Mouse (Mus musculus): ENCODE data around the gene Hephl1. TPM values are rescaled to one million over a fixed set of nuclear protein-coding genes. Genes with fewer than 3 reads are reported as not detected.

The Hephl1 gene
- total and polyA plus RNA-seq, 3 experiments, result not detected

- H3K36me3 ChIP-seq (ENCODE audit: control insufficient read depth in 1 of 2, insufficient read depth in 2 of 2, low read length in 2 of 2), result no peaks in the 10 kb centered on the region; a peak in 1 of 4 replicates
- H3K4me1 ChIP-seq (ENCODE audit: control insufficient read depth in 1 of 2, insufficient read depth in 2 of 2, low read length in 2 of 2), result peaks cover 0 to 7% of the 10 kb centered on the region in 2 experiments; a peak in 2 of 4 replicates
Measured at GRCm38 (mm10) chr9:15021156-15021555, 90.8 kb downstream of the Hephl1 start.

GRCm38 (mm10) chr9:15020561-15021080 lies 91.3 kb downstream of the Hephl1 start:
- DNase-seq (ENCODE audit: low read depth, low spot score), result peak; percentile 36
- Histone ChIP-seq H3K4me3 (ENCODE audit: control insufficient read depth in 1 of 2, insufficient read depth in 1 of 2, low read depth in 2 of 2, low read length in 2 of 2) (no peak overlapping the region), H3K4me1 (ENCODE audit: control insufficient read depth in 1 of 2, insufficient read depth in 2 of 2, low read length in 2 of 2) (peaks cover 0 to 7% of the 10 kb centered on the region in 2 experiments; a peak in 2 of 4 replicates), H3K27me3 (ENCODE audit: control insufficient read depth in 1 of 2, insufficient read depth in 2 of 2, low read length in 2 of 2) (no peaks in the 10 kb centered on the region), H3K9me3 (replicated peaks; ENCODE audit: insufficient read depth, low read length) (no peaks in the 10 kb centered on the region), H3K36me3 (ENCODE audit: control insufficient read depth in 1 of 2, insufficient read depth in 2 of 2, low read length in 2 of 2) (no peaks in the 10 kb centered on the region; a peak in 1 of 4 replicates), H3K9ac (ENCODE audit: control insufficient read depth, low read depth, low read length, poor library complexity, severe bottlenecking) (no peak overlapping the region), H3K79me2 (ENCODE audit: control insufficient read depth, insufficient read depth, low read length, poor library complexity) (no peaks in the 10 kb centered on the region), H3K27ac (ENCODE audit: control insufficient read depth, low read depth, low read length) (no peak overlapping the region)
- no peak for TF ChIP-seq MYC (IDR thresholded peaks at IDR 0.05; ENCODE audit: low read depth, low read length)
- no peak for TF ChIP-seq EP300 (IDR thresholded peaks at IDR 0.05; ENCODE audit: low read depth in 1 of 2, low read length in 2 of 2)
- no peak for TF ChIP-seq KAT2A (conservative IDR thresholded peaks at IDR 0.05; ENCODE audit: low read depth, low read length)

More at GRCm38 (mm10) chr9:15021156-15021555, 90.8 kb downstream of the Hephl1 start:
- H3K27ac ChIP-seq (ENCODE audit: control insufficient read depth, low read depth, low read length), result no peak overlapping the region
- DNase-seq (ENCODE audit: low read depth, low spot score), result peak; percentile 45
- H3K9me3 ChIP-seq (replicated peaks; ENCODE audit: insufficient read depth, low read length), result no peaks in the 10 kb centered on the region
- no peaks in the 10 kb centered on the region for H3K27me3 ChIP-seq (ENCODE audit: control insufficient read depth in 1 of 2, insufficient read depth in 2 of 2, low read length in 2 of 2)
- H3K4me3 ChIP-seq (ENCODE audit: control insufficient read depth in 1 of 2, insufficient read depth in 1 of 2, low read depth in 2 of 2, low read length in 2 of 2), result no peak overlapping the region
- H3K9ac ChIP-seq (ENCODE audit: control insufficient read depth, low read depth, low read length, poor library complexity, severe bottlenecking), result no peak overlapping the region
- TF ChIP-seq GATA1 (IDR thresholded peaks at IDR 0.05; ENCODE audit: low read depth, low read length), result peak; percentile 47; the same call in 1 of the 2 replicates
- no peak for TF ChIP-seq CHD1 (IDR thresholded peaks at IDR 0.05; ENCODE audit: low read depth, low read length)
- H3K79me2 ChIP-seq (ENCODE audit: control insufficient read depth, insufficient read depth, low read length, poor library complexity), result no peaks in the 10 kb centered on the region

- no peak overlapping the region for H3K4me3 ChIP-seq (ENCODE audit: control insufficient read depth in 1 of 2, insufficient read depth in 1 of 2, low read depth in 2 of 2, low read length in 2 of 2)
- DNase-seq (ENCODE audit: low read depth, low spot score), result no peak
- H3K27ac ChIP-seq (ENCODE audit: control insufficient read depth, low read depth, low read length), result no peak overlapping the region
- no peaks in the 10 kb centered on the region for H3K27me3 ChIP-seq (ENCODE audit: control insufficient read depth in 1 of 2, insufficient read depth in 2 of 2, low read length in 2 of 2)
- H3K9ac ChIP-seq (ENCODE audit: control insufficient read depth, low read depth, low read length, poor library complexity, severe bottlenecking), result no peak overlapping the region
- H3K79me2 ChIP-seq (ENCODE audit: control insufficient read depth, insufficient read depth, low read length, poor library complexity), result no peaks in the 10 kb centered on the region
- H3K36me3 ChIP-seq (ENCODE audit: control insufficient read depth in 1 of 2, insufficient read depth in 2 of 2, low read length in 2 of 2), result no peaks in the 10 kb centered on the region; a peak in 1 of 4 replicates
- TF ChIP-seq ZC3H11A (IDR thresholded peaks at IDR 0.05; ENCODE audit: low read depth, low read length) (no peak), ETS1 (IDR thresholded peaks at IDR 0.05; ENCODE audit: low read depth, low read length) (no peak), E2F4 (IDR thresholded peaks at IDR 0.05; ENCODE audit: borderline replicate concordance, low read depth, low read length) (no peak)
- peaks cover 0 to 7% of the 10 kb centered on the region in 2 experiments; a peak in 2 of 4 replicates for H3K4me1 ChIP-seq (ENCODE audit: control insufficient read depth in 1 of 2, insufficient read depth in 2 of 2, low read length in 2 of 2)
- no peaks in the 10 kb centered on the region for H3K9me3 ChIP-seq (replicated peaks; ENCODE audit: insufficient read depth, low read length)
Measured at GRCm38 (mm10) chr9:15018756-15019131, 93.2 kb downstream of the Hephl1 start.

Measured in MEL (cell line).